Mouse (Mus musculus) hindbrain, embryonic 12.5 days (tissue): ENCODE results near the gene Draxin. TPM values are rescaled to one million over a fixed set of nuclear protein-coding genes. Genes with fewer than 3 reads are reported as not detected.
A peak's percentile ranks its signal among the peaks of the same experiment; 100 is the strongest.

Experiments
- ATAC-seq: fragments of 200-750 bp; cut with Nextera tagmentation; 2 replicates; pipeline ENCODE4 v1.8.0; 2017; ENCODE audit warnings: moderate TSS enrichment; ENCODE audit not compliant: low FRiP score
- H3K27ac ChIP-seq: fragments of 300-500 bp; sonication (generic); 2 replicates; pipeline ENCODE4 v1.5.1; 2016; ENCODE audit warnings: mild to moderate bottlenecking
- H3K27me3 ChIP-seq: fragments of 300-500 bp; sonication (generic); 2 replicates; pipeline ENCODE4 v1.6.1; 2016; ENCODE audit warnings: mild to moderate bottlenecking
- H3K36me3 ChIP-seq: fragments of 300-500 bp; sonication (generic); 2 replicates; pipeline ENCODE4 v1.6.1; 2016; ENCODE audit warnings: mild to moderate bottlenecking
- H3K4me1 ChIP-seq: fragments of 300-500 bp; sonication (generic); 2 replicates; pipeline ENCODE4 v1.6.1; 2016
- H3K4me2 ChIP-seq: fragments of 300-500 bp; sonication (generic); replicated peaks from 2 replicates; pipeline ENCODE4 v1.6.1; 2016; ENCODE audit warnings: mild to moderate bottlenecking
- H3K4me3 ChIP-seq: fragments of 300-500 bp; sonication (generic); 2 replicates; pipeline ENCODE4 v1.5.1; 2016; ENCODE audit warnings: mild to moderate bottlenecking
- H3K9ac ChIP-seq: fragments of 300-500 bp; sonication (generic); 2 replicates; pipeline ENCODE4 v1.6.1; 2016; ENCODE audit warnings: mild to moderate bottlenecking, moderate library complexity
- H3K9me3 ChIP-seq: fragments of 300-500 bp; sonication (generic); replicated peaks from 2 replicates; pipeline ENCODE4 v1.6.1; 2016; ENCODE audit warnings: mild to moderate bottlenecking
- WGBS: fragments of 180-500 bp; shearing (Covaris S2); methylation state at CpG from one replicate; pipeline ENCODE4 v1.1.7; 2016; 5-methylcytosine and 5-hydroxymethylcytosine counted together
- polyA plus RNA-seq: library from polyadenylated mRNA; unstranded; fragments of >200 nt; fragmentation: Nextera tagmentation; extraction: Ambion mirVana; gene quantifications from 2 replicates; pipeline ENCODE4 v1.2.1, GENCODE M21; 2016

Gene Draxin
- polyA plus RNA-seq, 1 experiment from 2014 or later = 11.6 TPM

DNA sequence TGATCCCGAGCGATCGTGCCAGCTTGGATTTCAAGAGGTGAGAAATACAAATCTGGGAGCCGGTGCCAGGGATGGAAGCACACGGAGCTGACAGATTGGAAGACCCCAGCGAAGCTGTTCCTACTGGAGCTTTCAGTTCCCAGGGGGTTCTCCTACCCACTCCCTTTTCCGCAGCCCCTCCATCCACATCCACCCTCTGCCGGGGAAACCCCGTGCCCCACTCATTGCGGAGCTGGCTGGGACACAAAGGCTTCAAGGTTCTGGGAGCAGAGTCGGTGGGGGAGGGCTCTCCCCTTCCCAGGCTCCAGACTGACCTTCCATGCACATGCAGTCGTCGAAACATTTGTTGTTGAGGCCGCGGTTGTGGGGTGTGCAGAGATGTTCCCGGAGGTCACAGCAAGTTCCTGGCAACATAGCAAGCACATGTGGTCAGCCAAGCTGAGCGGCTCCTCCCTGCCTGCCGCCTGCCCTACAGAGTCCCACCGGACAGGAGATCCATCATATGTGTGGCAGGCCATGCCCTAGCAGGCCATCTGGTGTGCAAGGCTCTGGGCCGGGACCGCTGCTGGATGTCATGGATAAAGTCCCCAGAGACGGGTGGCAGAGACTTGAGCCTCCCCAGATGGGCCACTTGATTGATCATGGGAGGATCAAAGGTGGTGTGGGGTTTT lies 22.7 kb downstream of the Draxin start:
- Histone ChIP-seq H3K27ac (peak overlapping the region; percentile 62), H3K9ac (0 out of 2 replicates have a peak overlapping the region, but pooled peaks have one; percentile 41), H3K27me3 (no peaks in the 10 kb centered on the region), H3K9me3 (no peaks in the 10 kb centered on the region), H3K4me3 (no peak overlapping the region), H3K4me1 (peaks cover 13% of the 10 kb centered on the region), H3K4me2 (0 out of 2 replicates have a peak overlapping the region, but pooled peaks have one; percentile 0), H3K36me3 (peaks cover 30% of the 10 kb centered on the region)
- WGBS = 37% methylated on average over 22 of the region's 22 CpGs
- peak; percentile 76 for ATAC-seq

DNA sequence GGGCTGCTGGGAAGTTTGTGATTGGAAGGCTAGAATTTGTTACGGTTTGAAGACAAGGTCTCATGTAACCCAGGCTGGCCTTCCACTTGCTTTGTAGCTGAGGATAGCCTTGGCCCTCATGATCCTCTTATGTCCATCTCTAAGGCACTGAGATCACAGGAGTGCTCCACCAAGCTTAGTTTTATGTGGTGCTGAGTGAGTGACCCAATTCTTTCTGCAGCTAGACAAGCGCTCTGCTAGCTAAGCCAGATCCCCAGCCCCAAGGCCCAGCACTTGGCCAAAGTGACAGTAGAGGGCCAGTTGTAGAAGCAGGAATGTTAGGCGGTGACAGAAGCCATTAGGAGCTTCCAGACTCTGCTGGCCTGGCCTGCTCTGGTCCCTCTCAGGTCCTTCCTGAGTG lies 26.4 kb downstream of the Draxin start:
- no peak for ATAC-seq
- Histone ChIP-seq H3K36me3 (peaks cover 14% of the 10 kb centered on the region), H3K9me3 (no peaks in the 10 kb centered on the region)

DNA sequence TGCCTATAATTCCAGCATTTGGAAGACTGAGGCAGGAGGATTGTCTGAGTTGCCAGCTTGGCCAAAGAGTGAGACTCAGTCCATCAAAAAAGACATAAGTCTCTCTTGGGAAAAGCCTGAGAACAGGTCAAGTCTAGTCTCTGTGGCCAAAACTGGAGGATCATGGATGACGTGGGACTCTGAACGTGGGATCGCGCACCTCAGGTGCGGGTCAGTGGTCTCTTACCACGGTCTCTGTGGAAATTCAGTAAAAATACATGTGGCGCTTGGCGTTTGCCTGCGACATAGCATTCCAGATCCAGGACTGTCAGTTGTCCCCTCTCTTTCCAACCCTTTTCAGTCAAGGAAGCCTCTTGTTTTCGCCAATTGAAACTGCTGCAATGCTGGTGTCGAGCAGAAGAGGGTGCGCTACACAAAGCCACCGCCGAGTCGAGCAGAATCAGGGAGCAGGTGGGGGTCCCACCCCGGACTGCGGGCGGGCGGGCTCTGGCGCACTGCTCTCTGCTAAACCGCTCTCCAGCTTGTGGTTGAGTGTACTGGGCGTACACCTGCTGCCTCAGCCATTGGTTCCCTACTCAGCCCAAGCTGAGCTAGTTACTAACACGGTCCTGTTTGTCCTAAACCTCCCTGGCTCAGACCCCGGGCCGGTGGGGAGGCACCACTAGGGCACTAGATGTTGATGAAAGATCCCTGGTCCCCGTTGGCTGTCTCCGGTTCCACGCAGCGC lies 28.5 kb downstream of the Draxin start:
- H3K9ac ChIP-seq = peak overlapping the region; percentile 47
- H3K27me3 ChIP-seq = no peaks in the 10 kb centered on the region
- WGBS = 18% methylated on average over 29 of the region's 29 CpGs
- H3K4me2 ChIP-seq = peak overlapping the region; percentile 48
- H3K27ac ChIP-seq = peak overlapping the region; percentile 73; the same call in 1 of the 2 replicates
- peaks cover 11% of the 10 kb centered on the region for H3K4me1 ChIP-seq
- no peaks in the 10 kb centered on the region for H3K9me3 ChIP-seq
- peak; percentile 89 for ATAC-seq
- peak overlapping the region; percentile 16 for H3K4me3 ChIP-seq
- H3K36me3 ChIP-seq = peaks cover 10% of the 10 kb centered on the region

More for the DNA sequence above, 26.4 kb downstream of the Draxin start:
- WGBS = 85% methylated on average over 3 of the region's 3 CpGs
- H3K4me3 ChIP-seq = no peak overlapping the region
- H3K4me2 ChIP-seq = no peak overlapping the region
- no peaks in the 10 kb centered on the region for H3K27me3 ChIP-seq
- H3K9ac ChIP-seq = no peak overlapping the region
- H3K4me1 ChIP-seq = peaks cover 23% of the 10 kb centered on the region
- H3K27ac ChIP-seq = no peak overlapping the region

DNA sequence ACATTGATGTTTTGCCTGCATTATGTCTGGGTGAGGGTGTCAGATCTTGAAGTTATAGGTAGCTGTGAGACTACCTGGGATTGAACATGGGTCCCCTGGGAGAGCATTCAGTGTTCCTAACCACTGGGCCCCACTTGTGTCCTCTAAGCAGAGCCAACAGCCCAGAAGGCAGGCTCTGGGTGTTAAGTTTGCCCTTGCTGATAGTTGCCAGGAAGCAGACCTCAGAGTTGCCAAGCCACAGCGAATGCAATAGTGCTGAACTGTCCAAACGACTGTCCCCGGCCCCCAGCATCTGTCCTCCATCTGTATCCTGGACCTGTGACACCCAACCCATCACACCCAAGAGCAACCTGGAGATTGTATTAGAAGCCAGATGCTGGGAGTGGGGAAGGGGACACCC lies 31.8 kb downstream of the Draxin start:
- Histone ChIP-seq H3K9me3 (no peaks in the 10 kb centered on the region), H3K27ac (no peak overlapping the region), H3K4me2 (no peak overlapping the region), H3K4me3 (no peak overlapping the region), H3K4me1 (peaks cover 11% of the 10 kb centered on the region), H3K36me3 (peaks cover 5% of the 10 kb centered on the region), H3K27me3 (no peaks in the 10 kb centered on the region), H3K9ac (peak overlapping the region; percentile 42; the same call in 1 of the 2 replicates)
- ATAC-seq = no peak
- 90% methylated on average over 3 of the region's 3 CpGs for WGBS

DNA sequence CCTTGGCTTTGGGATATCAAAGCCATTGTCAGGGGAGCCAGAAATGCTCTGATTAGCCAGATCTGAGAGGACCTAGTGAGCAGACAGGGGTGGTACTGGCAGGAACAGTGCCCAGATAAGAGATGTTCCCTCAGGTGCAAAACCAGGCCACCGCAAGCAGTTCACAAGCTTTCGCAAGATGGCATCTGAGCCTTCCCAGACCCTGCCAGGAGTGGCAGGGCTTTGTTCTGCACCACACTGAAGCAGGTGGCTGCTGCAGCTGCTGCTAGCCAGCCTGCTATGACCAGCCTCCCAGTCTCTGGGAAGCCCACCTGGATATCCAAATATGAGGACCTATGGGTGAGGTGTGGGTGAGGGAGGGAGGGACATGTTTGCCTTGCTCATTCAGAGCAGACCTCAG lies 32.6 kb downstream of the Draxin start:
- H3K9ac ChIP-seq = no peak overlapping the region
- no peak overlapping the region for H3K4me3 ChIP-seq
- H3K27me3 ChIP-seq = no peaks in the 10 kb centered on the region
- H3K9me3 ChIP-seq = no peaks in the 10 kb centered on the region
- H3K4me1 ChIP-seq = peaks cover 11% of the 10 kb centered on the region
- peaks cover 5% of the 10 kb centered on the region; the same call in 1 of the 2 replicates for H3K36me3 ChIP-seq
- 100% methylated on average over 2 of the region's 2 CpGs for WGBS
- ATAC-seq = no peak
- no peak overlapping the region for H3K27ac ChIP-seq
- H3K4me2 ChIP-seq = no peak overlapping the region

DNA sequence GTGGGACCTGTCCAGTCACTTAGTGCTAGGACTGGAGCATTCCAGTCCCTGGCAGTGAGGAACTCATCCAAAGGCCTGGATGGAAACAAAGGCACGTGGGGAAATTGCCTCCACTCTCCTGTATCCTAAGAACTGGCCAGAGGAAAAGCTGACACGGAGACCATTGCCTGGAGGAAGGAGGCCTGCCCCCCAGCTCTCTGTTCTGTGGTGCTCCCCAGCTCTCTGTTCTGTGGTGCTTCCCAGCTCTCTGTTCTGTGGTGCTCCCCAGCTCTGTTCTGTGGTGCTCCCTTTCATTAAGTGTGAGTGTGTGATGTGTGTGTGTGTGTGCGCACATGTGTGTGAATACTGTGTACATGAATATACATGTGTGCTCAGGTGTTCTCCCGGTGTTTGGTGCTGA lies 35.4 kb downstream of the Draxin start:
- no peaks in the 10 kb centered on the region for H3K27me3 ChIP-seq
- ATAC-seq = no peak
- no peak overlapping the region for H3K4me3 ChIP-seq
- H3K36me3 ChIP-seq = no peaks in the 10 kb centered on the region
- 72% methylated on average over 4 of the region's 4 CpGs for WGBS
- H3K4me2 ChIP-seq = no peak overlapping the region
- no peak overlapping the region for H3K9ac ChIP-seq
- H3K9me3 ChIP-seq = no peaks in the 10 kb centered on the region
- H3K27ac ChIP-seq = no peak overlapping the region
- no peaks in the 10 kb centered on the region for H3K4me1 ChIP-seq

DNA sequence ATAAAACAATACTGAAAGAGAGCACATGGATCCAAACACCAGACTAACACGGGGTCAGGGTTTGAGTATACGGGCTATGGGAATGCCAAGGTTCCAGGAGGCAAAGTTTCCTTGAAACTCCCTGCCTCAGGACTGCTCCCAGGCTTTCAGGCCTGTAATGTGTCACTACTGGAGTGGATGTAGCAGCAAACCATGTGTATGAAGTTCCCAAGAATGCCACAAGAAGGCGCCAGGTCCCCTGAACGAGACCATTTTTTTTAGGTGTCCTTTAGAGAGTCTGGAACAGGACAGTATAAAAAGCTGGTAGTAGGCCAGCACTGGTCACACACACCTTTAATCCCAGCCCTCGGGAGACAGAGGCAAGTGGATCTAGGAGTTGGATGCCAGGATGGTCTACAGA lies 36.3 kb downstream of the Draxin start:
- Histone ChIP-seq H3K4me3 (no peak overlapping the region), H3K4me2 (no peak overlapping the region), H3K36me3 (no peaks in the 10 kb centered on the region), H3K27ac (no peak overlapping the region), H3K9ac (no peak overlapping the region), H3K9me3 (no peaks in the 10 kb centered on the region), H3K27me3 (no peaks in the 10 kb centered on the region), H3K4me1 (no peaks in the 10 kb centered on the region)
- WGBS = 86% methylated on average over 5 of the region's 5 CpGs
- no peak for ATAC-seq

DNA sequence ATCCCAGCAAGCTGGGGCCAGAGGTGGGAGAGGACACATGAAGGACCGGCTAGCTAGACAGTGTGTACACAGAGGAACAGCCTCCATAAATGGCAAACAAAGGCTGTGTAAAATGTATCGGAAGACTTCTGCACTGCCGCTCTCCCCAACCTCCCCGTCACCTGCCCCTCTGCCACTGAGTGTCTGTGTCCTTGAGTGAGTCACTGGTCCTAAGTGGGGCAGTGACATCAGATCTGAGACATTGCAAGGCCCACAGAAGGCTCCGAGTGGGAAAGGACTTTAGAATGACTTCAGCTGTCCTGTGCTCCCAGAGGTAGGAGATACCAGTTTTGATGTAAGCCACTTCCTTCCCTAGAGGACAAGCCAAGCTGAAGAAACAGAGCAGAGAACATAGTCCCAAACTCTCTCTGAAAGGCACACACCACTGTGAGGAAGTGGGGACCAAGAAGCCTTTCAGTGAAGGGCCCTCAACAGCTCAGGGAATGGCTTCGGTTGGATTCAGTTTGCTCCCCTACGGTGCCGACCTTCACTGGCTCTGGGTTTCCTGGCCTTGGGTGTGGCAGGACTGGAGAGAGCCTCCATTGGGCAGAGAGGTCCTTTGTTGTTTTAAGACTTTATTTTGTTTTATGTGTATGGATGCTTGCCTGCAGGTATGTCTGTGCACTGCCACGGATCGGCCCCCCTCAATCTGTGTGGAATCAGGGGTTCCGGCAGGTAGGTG lies 37.8 kb downstream of the Draxin start:
- no peaks in the 10 kb centered on the region for H3K36me3 ChIP-seq

DNA sequence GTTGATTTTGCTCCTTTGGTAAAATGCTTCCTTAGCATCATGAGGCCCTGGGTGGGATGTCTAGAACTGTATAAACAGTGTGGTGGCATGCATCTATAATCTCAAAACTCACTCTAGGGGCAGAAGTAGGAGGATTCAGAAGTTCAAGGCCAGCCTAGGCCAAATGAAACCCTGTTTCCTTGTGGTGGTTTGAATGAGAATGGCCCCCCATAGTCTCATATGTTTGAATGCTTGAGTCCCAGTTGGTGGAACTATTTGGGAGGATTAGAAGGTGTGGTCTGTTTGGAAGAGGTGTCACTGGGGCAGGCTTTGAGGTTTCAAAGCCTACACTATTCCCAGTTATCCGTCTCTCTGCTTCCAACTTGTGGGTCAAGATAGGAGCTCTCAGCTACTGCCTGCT lies 39.3 kb downstream of the Draxin start:
- no peaks in the 10 kb centered on the region for H3K27me3 ChIP-seq
- H3K27ac ChIP-seq = no peak overlapping the region
- WGBS = 100% methylated on average over 1 of the region's 1 CpGs
- no peak for ATAC-seq
- no peaks in the 10 kb centered on the region for H3K36me3 ChIP-seq
- no peak overlapping the region for H3K4me2 ChIP-seq
- H3K9ac ChIP-seq = no peak overlapping the region
- no peak overlapping the region for H3K4me3 ChIP-seq
- H3K4me1 ChIP-seq = peaks cover 22% of the 10 kb centered on the region
- H3K9me3 ChIP-seq = no peaks in the 10 kb centered on the region

More for the DNA sequence above, 37.8 kb downstream of the Draxin start:
- Histone ChIP-seq H3K4me2 (no peak overlapping the region), H3K9me3 (no peaks in the 10 kb centered on the region), H3K4me1 (peaks cover 8% of the 10 kb centered on the region), H3K4me3 (no peak overlapping the region), H3K27me3 (no peaks in the 10 kb centered on the region), H3K27ac (no peak overlapping the region), H3K9ac (no peak overlapping the region)
- ATAC-seq = no peak
- 90% methylated on average over 11 of the region's 11 CpGs for WGBS

DNA sequence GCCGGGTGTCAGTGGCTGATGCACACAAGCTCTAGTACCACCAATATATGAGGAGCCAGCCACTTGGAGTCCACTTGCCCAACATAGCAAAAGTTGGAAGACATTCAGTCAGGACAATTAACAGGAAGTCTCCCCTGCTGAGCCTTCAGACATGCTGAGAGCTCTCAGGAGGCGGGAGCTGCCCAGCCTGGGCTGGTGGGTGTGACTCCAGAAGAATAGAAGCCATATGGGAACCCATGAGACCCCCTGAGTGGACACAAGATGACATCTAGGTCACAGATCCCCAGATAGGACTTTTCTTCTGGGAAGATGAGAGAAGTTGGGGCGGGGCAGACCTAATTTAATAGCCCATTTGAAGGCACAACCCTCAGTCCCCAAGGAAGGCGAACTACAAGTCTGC lies 41.3 kb downstream of the Draxin start:
- no peaks in the 10 kb centered on the region for H3K9me3 ChIP-seq
- no peak for ATAC-seq
- no peak overlapping the region for H3K4me3 ChIP-seq
- WGBS = 56% methylated on average over 4 of the region's 4 CpGs
- H3K9ac ChIP-seq = no peak overlapping the region
- peaks cover 32% of the 10 kb centered on the region for H3K4me1 ChIP-seq
- H3K27ac ChIP-seq = no peak overlapping the region
- no peaks in the 10 kb centered on the region for H3K36me3 ChIP-seq
- H3K4me2 ChIP-seq = no peak overlapping the region
- H3K27me3 ChIP-seq = no peaks in the 10 kb centered on the region

DNA sequence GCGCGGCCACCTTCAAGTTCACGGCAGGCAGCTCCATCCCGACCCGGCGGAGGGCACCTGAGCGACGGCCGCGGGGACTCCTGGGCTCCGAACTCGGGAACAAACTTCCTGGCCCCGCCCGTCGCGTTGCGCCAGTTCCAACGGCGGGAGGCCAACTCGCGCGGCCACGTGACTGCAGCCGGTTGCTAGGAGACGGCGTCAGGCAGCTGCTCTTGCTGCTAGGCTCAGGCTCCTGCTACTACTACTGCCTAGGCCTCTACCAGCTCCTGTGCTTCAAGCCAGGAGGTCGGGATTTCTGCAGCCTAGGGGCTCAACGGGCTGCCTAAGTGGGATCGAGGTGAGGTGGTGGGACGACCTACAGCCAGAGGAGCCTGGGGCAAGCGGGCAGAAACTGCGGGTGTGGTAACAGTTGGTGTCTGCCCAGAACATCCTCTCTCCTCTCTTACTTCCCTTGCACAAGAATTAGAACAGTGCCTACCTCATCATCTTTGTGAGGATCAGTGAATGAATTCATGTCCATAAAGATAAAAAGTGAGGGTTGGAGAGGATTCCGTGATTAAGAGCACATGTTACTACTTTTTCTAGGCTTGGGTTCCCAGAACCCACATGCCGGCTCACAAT lies 42.5 kb downstream of the Draxin start, which contains the start of gene Agtrap:
Gene Agtrap, minus strand, starts transcription at position 125 of the 621 bp plus-strand sequence.
- no peaks in the 10 kb centered on the region for H3K36me3 ChIP-seq
- H3K4me2 ChIP-seq = peak within 1 kb of the TSS; percentile 73
- H3K27ac ChIP-seq = peak within 1 kb of the TSS; percentile 48
- H3K9me3 ChIP-seq = no peaks in the 10 kb centered on the region
- ATAC-seq = peak; percentile 91
- H3K27me3 ChIP-seq = no peaks in the 10 kb centered on the region
- peak within 1 kb of the TSS; percentile 59 for H3K4me3 ChIP-seq
- peaks cover 40% of the 10 kb centered on the region for H3K4me1 ChIP-seq
- WGBS = 5% methylated on average over 34 of the region's 34 CpGs
- H3K9ac ChIP-seq = peak within 1 kb of the TSS; percentile 72
